ENCODE assay signal across 9 mouse cellular contexts in genomic region chr2:68222227-68222873, GRCm38 (mm10).
DNase-seq lines count a peak whose midpoint lies in the region; ATAC-seq and TF ChIP-seq lines count a peak whose summit lies in the region.
"Had no signal": no experiment of that assay in that cellular context is flagged by ENCODE, and none has a peak within 500 bp of the region (broad histone marks: within the 10 kb centered on the region; RNA-seq: fewer than 3 reads in every experiment).

No protein-coding gene starts in this region.

- peak; percentile 81 for ATAC-seq in neural tube, embryonic 15.5 days (ENCODE audit: low FRiP score)
- no peak for ATAC-seq in liver, postnatal 0 days

- H3K27me3 ChIP-seq in neural tube, embryonic 15.5 days (replicated peaks) = no peaks in the 10 kb centered on the region
- H3K27me3 ChIP-seq in liver, postnatal 0 days (ENCODE audit: insufficient read depth, low read length) = no peaks in the 10 kb centered on the region
- H3K27me3 ChIP-seq: CH12.LX had no signal

- TF ChIP-seq EP300 in liver, postnatal 0 days (IDR thresholded peaks at IDR 0.05; ENCODE audit: low read depth) = no peak

- H3K4me1 ChIP-seq in neural tube, embryonic 15.5 days = peaks cover 16% of the 10 kb centered on the region
- H3K4me1 ChIP-seq in liver, postnatal 0 days (ENCODE audit: insufficient read depth) = no peaks in the 10 kb centered on the region

- no peak overlapping the region for H3K9ac ChIP-seq in neural tube, embryonic 15.5 days (replicated peaks)
- no peak overlapping the region for H3K9ac ChIP-seq in liver, postnatal 0 days (replicated peaks)

- H3K9me3 ChIP-seq in neural tube, embryonic 15.5 days (replicated peaks) = no peaks in the 10 kb centered on the region
- H3K9me3 ChIP-seq in liver, postnatal 0 days (ENCODE audit: low read length) = no peaks in the 10 kb centered on the region

- 17% methylated on average over 5 of the region's 5 CpGs for WGBS in neural tube, embryonic 15.5 days
- WGBS in liver, postnatal 0 days (ENCODE audit: insufficient replicate concordance) = 69% methylated on average over 5 of the region's 5 CpGs

- TF ChIP-seq CTCF in liver, postnatal 0 days (IDR thresholded peaks at IDR 0.05; ENCODE audit: low read depth) = no peak

- H3K36me3 ChIP-seq in neural tube, embryonic 15.5 days = no peaks in the 10 kb centered on the region
- H3K36me3 ChIP-seq in liver, postnatal 0 days (replicated peaks; ENCODE audit: insufficient read depth, low read length) = no peaks in the 10 kb centered on the region

- H3K4me2 ChIP-seq in neural tube, embryonic 15.5 days = no peak overlapping the region
- no peak overlapping the region for H3K4me2 ChIP-seq in liver, postnatal 0 days (ENCODE audit: low read depth, low read length)

- DNase-seq in embryo, embryonic 10.5 days (ENCODE audit: low spot score) = peak; percentile 33
- DNase-seq in embryo, embryonic 10 days (ENCODE audit: low spot score) = no peak
- peak; percentile 9 for DNase-seq in ovary, postnatal 14 days (ENCODE audit: low spot score)
- no peak for DNase-seq in ovary, postnatal 36 days (ENCODE audit: low spot score)
- peak; percentile 20 for DNase-seq in heart, postnatal 4 days
- no peak for DNase-seq in liver, postnatal 0 days
- DNase-seq in left cerebral cortex, adult 11 months (ENCODE audit: low spot score) = no peak

- no peak overlapping the region for H3K4me3 ChIP-seq in neural tube, embryonic 15.5 days (replicated peaks)
- H3K4me3 ChIP-seq in liver, postnatal 0 days (ENCODE audit: low read depth, low read length) = no peak overlapping the region

- peak overlapping the region; percentile 56; the same call in 1 of the 2 replicates for H3K27ac ChIP-seq in neural tube, embryonic 15.5 days (replicated peaks)
- H3K27ac ChIP-seq in liver, postnatal 0 days (ENCODE audit: low read depth) = no peak overlapping the region

Comparison
In these comparisons a context has a peak if more than half of its experiments do, and no peak if none do; other contexts are left out.
1. DNase-seq: peak in embryo, embryonic 10.5 days (single experiment), ovary, postnatal 14 days (single experiment) and heart, postnatal 4 days (single experiment); none in embryo, embryonic 10 days (single experiment), ovary, postnatal 36 days (single experiment), liver, postnatal 0 days (single experiment) and left cerebral cortex, adult 11 months (single experiment).